Mouse (Mus musculus) hindbrain, embryonic 14.5 days (tissue): ENCODE measurements around the gene Jmy. TPM values are rescaled to one million over a fixed set of nuclear protein-coding genes. Genes with fewer than 3 reads are reported as not detected.

Source experiments
- ATAC-seq: fragments of 200-750 bp; cut with Nextera tagmentation; 2 replicates; pipeline ENCODE4 v1.8.0; 2017; ENCODE audit warnings: moderate number of reproducible peaks, mild to moderate bottlenecking, moderate TSS enrichment, moderate library complexity; ENCODE audit not compliant: low FRiP score
- DNase-seq: peaks from one replicate; pipeline ENCODE4 v3.0.0-alpha.2; 2015; ENCODE audit warnings: low spot score
- H3K27ac ChIP-seq: fragments of 300-500 bp; sonication (generic); 2 replicates; pipeline ENCODE4 v1.5.1; 2014; ENCODE audit warnings: mild to moderate bottlenecking, moderate library complexity
- H3K27me3 ChIP-seq: fragments of 300-500 bp; sonication (generic); 2 replicates; pipeline ENCODE4 v1.6.1; 2014; ENCODE audit warnings: mild to moderate bottlenecking, low read length, mixed read lengths; ENCODE audit not compliant: control insufficient read depth, insufficient read depth
- H3K36me3 ChIP-seq: fragments of 300-500 bp; sonication (generic); replicated peaks from 2 replicates; pipeline ENCODE4 v1.6.1; 2014; ENCODE audit not compliant: control insufficient read depth, insufficient read depth
- H3K4me1 ChIP-seq: fragments of 300-500 bp; sonication (generic); replicated peaks from 2 replicates; pipeline ENCODE4 v1.6.1; 2014; ENCODE audit warnings: antibody characterized with exemption, low read length, mixed read lengths; ENCODE audit not compliant: control insufficient read depth, insufficient read depth
- H3K4me2 ChIP-seq: fragments of 300-500 bp; sonication (generic); replicated peaks from 2 replicates; pipeline ENCODE4 v1.6.1; 2014; ENCODE audit warnings: mild to moderate bottlenecking, moderate library complexity
- H3K4me3 ChIP-seq: fragments of 300-500 bp; sonication (generic); replicated peaks from 2 replicates; pipeline ENCODE4 v1.5.1; 2014; ENCODE audit warnings: mild to moderate bottlenecking, low read length
- H3K9ac ChIP-seq: fragments of 300-500 bp; sonication (generic); 2 replicates; pipeline ENCODE4 v1.6.1; 2014
- H3K9me3 ChIP-seq: fragments of 300-500 bp; sonication (generic); 2 replicates; pipeline ENCODE4 v1.6.1; 2016; ENCODE audit warnings: low read length; ENCODE audit not compliant: control insufficient read depth
- WGBS: fragments of 180-500 bp; shearing (Covaris S2); extraction: QIAGEN DNeasy Blood & Tissue Kit; methylation state at CpG from one replicate; pipeline ENCODE4 v1.1.7; 2014; 5-methylcytosine and 5-hydroxymethylcytosine counted together
- polyA plus RNA-seq: library from polyadenylated mRNA; unstranded; fragments of >200 nt; fragmentation: Nextera tagmentation; extraction: Ambion mirVana; gene quantifications from 2 replicates; pipeline ENCODE4 v1.2.1, GENCODE M21; 2014

Gene Jmy
- polyA plus RNA-seq, 1 experiment from 2014 or later = 7.8 TPM

- Histone ChIP-seq H3K4me1 (no peaks in the 10 kb centered on the region), H3K27ac (no peak overlapping the region), H3K27me3 (no peaks in the 10 kb centered on the region), H3K4me3 (no peak overlapping the region), H3K4me2 (no peak overlapping the region), H3K9ac (no peak overlapping the region), H3K9me3 (no peaks in the 10 kb centered on the region), H3K36me3 (no peaks in the 10 kb centered on the region)
- 58% methylated on average over 2 of the region's 2 CpGs for whole genome bisulfite sequencing
- DNase-seq = no peak
- peak; percentile 40; the same call in 1 of the 2 replicates for ATAC-seq
These were observed 79.8 kb downstream of the Jmy start for GRCm38 (mm10) chr13:93419779-93420178.

DNA sequence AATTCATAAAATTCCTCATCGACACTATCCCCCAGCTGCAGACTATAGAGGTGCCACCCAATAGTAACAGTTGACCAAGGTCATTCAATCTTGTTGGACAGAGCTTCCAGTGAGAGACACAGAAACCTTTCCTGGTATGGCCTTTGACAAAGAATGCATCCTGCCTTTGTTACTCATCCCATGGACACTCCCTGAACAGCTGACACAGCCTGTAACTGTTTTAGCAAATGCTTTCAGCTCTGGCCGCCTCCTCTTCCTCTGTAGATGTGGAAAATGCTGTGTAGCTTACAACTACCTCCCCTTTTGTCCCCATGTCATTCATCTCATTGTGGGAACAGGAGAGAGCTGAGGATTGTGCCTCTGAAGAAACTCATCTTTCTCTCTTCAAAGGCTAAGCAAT lies 81.3 kb downstream of the Jmy start:
- H3K27me3 ChIP-seq = no peaks in the 10 kb centered on the region
- H3K4me3 ChIP-seq = no peak overlapping the region
- no peaks in the 10 kb centered on the region for H3K9me3 ChIP-seq
- WGBS = 78% methylated on average over 2 of the region's 2 CpGs
- no peaks in the 10 kb centered on the region for H3K4me1 ChIP-seq
- ATAC-seq = no peak
- H3K36me3 ChIP-seq = no peaks in the 10 kb centered on the region
- no peak for DNase-seq
- no peak overlapping the region for H3K27ac ChIP-seq
- no peak overlapping the region for H3K4me2 ChIP-seq
- no peak overlapping the region for H3K9ac ChIP-seq

DNA sequence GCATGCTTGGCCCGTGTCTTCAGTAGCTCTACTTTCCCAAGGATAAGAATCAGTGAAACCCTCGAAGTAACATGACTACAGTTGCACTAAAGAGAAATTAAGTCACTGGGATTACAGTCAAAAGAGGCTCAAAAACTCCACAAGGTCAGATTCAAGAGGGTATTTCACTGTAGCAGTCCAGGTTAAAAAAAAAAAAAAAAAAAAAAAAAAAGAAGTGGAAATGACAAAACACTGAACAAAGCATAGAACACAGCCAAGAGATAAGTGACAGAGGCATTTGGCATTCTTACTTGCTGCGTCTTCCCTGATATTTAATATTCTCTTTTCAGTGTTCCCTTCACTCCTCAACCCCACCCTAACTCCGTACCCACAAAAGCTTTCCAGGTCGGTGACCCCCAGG lies 84.6 kb downstream of the Jmy start:
- ATAC-seq (no peak), DNase-seq (no peak)
- Histone ChIP-seq H3K27ac (no peak overlapping the region), H3K9ac (no peak overlapping the region), H3K4me1 (no peaks in the 10 kb centered on the region), H3K36me3 (no peaks in the 10 kb centered on the region), H3K9me3 (no peaks in the 10 kb centered on the region), H3K4me2 (no peak overlapping the region), H3K27me3 (no peaks in the 10 kb centered on the region), H3K4me3 (no peak overlapping the region)
- WGBS = 95% methylated on average over 5 of the region's 5 CpGs

DNA sequence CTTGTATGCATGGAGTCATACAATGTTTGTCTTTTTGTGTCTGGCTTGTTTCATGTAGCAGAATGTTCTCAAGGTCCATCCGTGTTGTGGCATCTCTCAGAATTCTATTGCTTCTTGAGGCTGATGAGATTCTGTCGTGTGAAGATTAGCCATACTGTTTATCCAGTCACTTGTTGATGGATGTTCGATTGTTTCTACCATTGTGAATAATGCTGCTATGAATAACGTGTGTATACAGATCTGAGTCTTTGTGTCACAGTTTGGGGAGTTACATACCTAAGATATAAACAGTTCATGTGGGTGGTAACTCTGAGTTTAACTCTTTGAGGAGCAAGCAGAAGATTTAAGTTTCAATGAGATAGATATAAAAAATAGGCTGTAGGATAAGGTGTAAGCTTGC lies 89.3 kb downstream of the Jmy start:
- WGBS = 90% methylated on average over 4 of the region's 4 CpGs
- DNase-seq (no peak), ATAC-seq (no peak)

DNA sequence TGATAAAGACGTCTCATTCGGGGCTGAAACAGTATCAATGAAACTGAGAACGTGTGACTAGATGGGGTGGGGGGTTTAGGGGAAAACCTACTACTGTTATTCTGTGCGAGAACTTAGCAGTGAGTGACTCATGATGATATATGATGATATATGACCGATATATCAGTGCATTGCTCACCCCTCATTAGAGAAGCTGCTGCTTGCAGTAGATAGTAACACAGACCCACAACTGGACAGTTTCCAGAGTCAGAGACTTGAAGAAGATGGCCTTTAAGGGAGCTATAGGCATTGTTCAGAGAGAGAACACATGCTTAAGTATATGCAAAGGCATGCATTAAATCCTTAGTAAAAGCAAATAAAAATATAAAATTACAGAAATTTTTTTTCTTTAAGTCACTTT lies 92.8 kb downstream of the Jmy start:
- no peak overlapping the region for H3K4me2 ChIP-seq
- H3K4me1 ChIP-seq = no peaks in the 10 kb centered on the region
- H3K4me3 ChIP-seq = no peak overlapping the region
- DNase-seq (no peak), ATAC-seq (no peak)
- no peak overlapping the region for H3K9ac ChIP-seq
- H3K9me3 ChIP-seq = no peaks in the 10 kb centered on the region
- peaks cover 36% of the 10 kb centered on the region for H3K36me3 ChIP-seq
- no peak overlapping the region for H3K27ac ChIP-seq
- 86% methylated on average over 5 of the region's 5 CpGs for WGBS
- no peaks in the 10 kb centered on the region for H3K27me3 ChIP-seq

More for the DNA sequence above, 89.3 kb downstream of the Jmy start:
- H3K9me3 ChIP-seq = no peaks in the 10 kb centered on the region
- H3K27ac ChIP-seq = no peak overlapping the region
- no peaks in the 10 kb centered on the region for H3K4me1 ChIP-seq
- H3K36me3 ChIP-seq = peaks cover 21% of the 10 kb centered on the region
- H3K9ac ChIP-seq = no peak overlapping the region
- H3K4me2 ChIP-seq = no peak overlapping the region
- H3K27me3 ChIP-seq = no peaks in the 10 kb centered on the region
- H3K4me3 ChIP-seq = no peak overlapping the region

DNA sequence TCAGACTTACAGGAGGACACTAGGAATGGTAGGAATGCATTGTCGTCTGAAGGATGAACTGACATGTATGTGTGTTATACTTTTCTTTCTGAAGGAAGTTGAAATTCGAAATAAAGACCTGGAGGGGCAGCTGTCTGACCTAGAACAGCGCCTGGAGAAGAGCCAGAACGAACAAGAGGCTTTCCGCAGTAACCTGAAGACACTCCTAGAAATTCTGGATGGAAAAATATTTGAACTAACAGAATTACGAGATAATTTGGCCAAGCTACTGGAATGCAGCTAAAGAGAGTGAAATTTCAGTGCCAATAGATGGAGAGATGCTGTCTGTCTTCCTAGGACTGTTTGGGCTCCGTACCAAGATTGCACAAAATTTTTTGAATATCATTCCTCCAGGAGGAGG lies 97.7 kb downstream of the Jmy start:
- no peak overlapping the region for H3K9ac ChIP-seq
- H3K9me3 ChIP-seq = no peaks in the 10 kb centered on the region
- no peak overlapping the region for H3K4me2 ChIP-seq
- H3K36me3 ChIP-seq = peaks cover 40% of the 10 kb centered on the region
- H3K27ac ChIP-seq = no peak overlapping the region
- 94% methylated on average over 7 of the region's 7 CpGs for WGBS
- H3K27me3 ChIP-seq = no peaks in the 10 kb centered on the region
- H3K4me1 ChIP-seq = no peaks in the 10 kb centered on the region
- no peak overlapping the region for H3K4me3 ChIP-seq
- ATAC-seq = no peak
- DNase-seq = no peak

DNA sequence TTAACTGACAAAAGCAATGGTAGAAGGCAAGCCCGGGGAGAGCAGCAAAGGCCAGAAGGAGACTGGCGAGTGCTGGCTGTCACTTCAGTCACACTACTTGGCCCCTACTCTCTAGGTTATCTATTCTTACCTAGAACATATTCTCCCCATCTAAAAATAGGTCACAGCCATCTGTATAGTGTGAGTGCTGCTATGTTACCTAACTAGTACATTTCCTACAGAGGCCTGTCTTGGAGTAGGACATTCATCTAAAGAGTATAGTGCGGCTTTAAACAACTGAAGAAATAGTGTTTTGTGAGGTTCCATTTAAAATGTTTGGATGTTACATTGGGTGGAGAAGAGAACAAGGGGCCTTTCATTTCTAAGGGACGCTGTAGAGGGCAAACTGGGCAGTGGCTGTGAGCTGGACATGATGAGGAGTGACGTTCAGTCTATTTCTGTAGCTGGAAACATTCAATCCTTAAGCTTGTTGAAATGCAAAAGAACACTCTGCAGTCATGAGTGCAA lies 99.8 kb downstream of the Jmy start:
- Histone ChIP-seq H3K4me2 (no peak overlapping the region), H3K27ac (no peak overlapping the region), H3K27me3 (no peaks in the 10 kb centered on the region), H3K4me1 (no peaks in the 10 kb centered on the region), H3K36me3 (peaks cover 48% of the 10 kb centered on the region), H3K9me3 (no peaks in the 10 kb centered on the region), H3K4me3 (no peak overlapping the region), H3K9ac (no peak overlapping the region)
- DNase-seq (no peak), ATAC-seq (no peak)
- WGBS = 92% methylated on average over 5 of the region's 5 CpGs

GRCm38 (mm10) chr13:93389242-93389625 lies 110.4 kb downstream of the Jmy start:
- no peak overlapping the region for H3K27ac ChIP-seq
- H3K4me3 ChIP-seq = no peak overlapping the region
- peaks cover 18% of the 10 kb centered on the region for H3K36me3 ChIP-seq
- ATAC-seq = no peak
- no peak overlapping the region for H3K9ac ChIP-seq
- no peaks in the 10 kb centered on the region for H3K27me3 ChIP-seq
- DNase-seq = no peak
- no peak overlapping the region for H3K4me2 ChIP-seq
- H3K9me3 ChIP-seq = no peaks in the 10 kb centered on the region
- WGBS = 58% methylated on average over 2 of the region's 2 CpGs
- no peaks in the 10 kb centered on the region for H3K4me1 ChIP-seq

- ATAC-seq (no peak), DNase-seq (no peak)
- H3K27ac ChIP-seq = no peak overlapping the region
- no peak overlapping the region for H3K4me2 ChIP-seq
- H3K4me1 ChIP-seq = no peaks in the 10 kb centered on the region
- peaks cover 12% of the 10 kb centered on the region for H3K36me3 ChIP-seq
- no peak overlapping the region for H3K9ac ChIP-seq
- H3K9me3 ChIP-seq = no peaks in the 10 kb centered on the region
- H3K4me3 ChIP-seq = no peak overlapping the region
- H3K27me3 ChIP-seq = no peaks in the 10 kb centered on the region
- 87% methylated on average over 7 of the region's 7 CpGs for WGBS
These were observed 110.9 kb downstream of the Jmy start for GRCm38 (mm10) chr13:93388594-93389241.

- Histone ChIP-seq H3K36me3 (peaks cover 7% of the 10 kb centered on the region), H3K4me2 (no peak overlapping the region), H3K4me1 (no peaks in the 10 kb centered on the region), H3K27ac (no peak overlapping the region), H3K27me3 (no peaks in the 10 kb centered on the region), H3K9ac (no peak overlapping the region), H3K9me3 (no peaks in the 10 kb centered on the region), H3K4me3 (no peak overlapping the region)
- DNase-seq (no peak), ATAC-seq (no peak)
- 75% methylated on average over 5 of the region's 5 CpGs for WGBS
These were observed 112.2 kb downstream of the Jmy start for GRCm38 (mm10) chr13:93387440-93387839.
